In the genomic region with DNA sequence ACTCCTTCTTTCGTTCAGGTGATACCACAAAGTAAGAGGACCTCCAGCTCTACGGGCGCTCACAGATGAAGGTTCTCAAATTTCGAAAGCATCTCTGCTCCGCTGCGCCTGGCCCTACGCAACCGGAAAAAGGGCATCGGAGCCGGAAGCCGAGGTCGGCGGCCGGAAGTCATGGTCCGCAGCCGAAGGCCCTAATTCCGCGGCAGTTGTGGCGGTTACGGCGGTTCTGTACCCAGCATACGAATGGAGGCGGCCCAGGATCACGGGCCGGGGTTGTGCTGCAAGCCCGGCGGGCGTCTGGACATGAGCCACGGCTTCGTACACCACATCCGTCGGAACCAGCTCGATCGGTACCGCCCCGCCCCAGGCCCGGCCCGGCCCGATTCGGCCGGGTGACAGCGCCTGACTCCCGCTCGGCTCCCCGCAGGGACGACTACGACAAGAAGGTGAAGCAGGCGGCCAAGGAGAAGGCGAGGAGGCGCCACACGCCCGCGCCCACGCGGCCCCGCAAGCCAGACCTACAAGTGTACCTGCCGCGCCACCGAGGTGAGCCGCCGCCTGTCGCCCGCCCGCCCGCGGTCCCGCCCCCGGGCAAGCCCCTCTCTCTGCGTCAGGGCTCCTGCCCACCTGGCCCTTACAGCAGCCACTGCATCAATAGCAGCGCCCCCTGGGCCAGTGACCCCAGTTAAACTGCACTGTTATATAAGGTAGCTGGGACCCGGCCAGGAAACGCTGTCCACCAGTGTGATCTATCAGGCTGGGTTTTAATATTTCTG, we compare ENCODE assay signal across 8 mouse cellular contexts. TPM values are rescaled to one million over a fixed set of nuclear protein-coding genes. Genes with fewer than 3 reads are reported as not detected.
DNase-seq lines count a peak whose midpoint lies in the region; ATAC-seq and TF ChIP-seq lines count a peak whose summit lies in the region.

A gene (plus strand): TSS at position 152 of the 776 bp plus-strand sequence.

- H3K4me3 ChIP-seq in hindbrain, postnatal 0 days (ENCODE audit: low read length) = peak within 1 kb of the TSS; percentile 68

- peak; percentile 65 for ATAC-seq in common myeloid progenitor, adult 5-6 weeks (replicated peaks; ENCODE audit: low read depth, poor library complexity, severe bottlenecking)
- ATAC-seq in hindbrain, postnatal 0 days = peak; percentile 65
- ATAC-seq in megakaryocyte-erythroid progenitor cell, adult 5-6 weeks (replicated peaks; ENCODE audit: low FRiP score, low TSS enrichment, poor library complexity, severe bottlenecking) = peak; percentile 51

- peak within 1 kb of the TSS; percentile 66 for H3K4me2 ChIP-seq in hindbrain, postnatal 0 days (ENCODE audit: low read depth, low read length)

- H3K4me1 ChIP-seq in hindbrain, postnatal 0 days (ENCODE audit: insufficient read depth, low read length) = peaks cover 16% of the 10 kb centered on the region

- TF ChIP-seq CTCF in hindbrain, postnatal 0 days (IDR thresholded peaks at IDR 0.05; ENCODE audit: low read depth) = peak; percentile 38; the same call in 1 of the 2 replicates

- H3K27me3 ChIP-seq in hindbrain, postnatal 0 days (ENCODE audit: insufficient read depth, low read length) = no peaks in the 10 kb centered on the region

- peak within 1 kb of the TSS; percentile 89 for H3K27ac ChIP-seq in hindbrain, postnatal 0 days

- 1% methylated on average over 69 of the region's 72 CpGs for WGBS in hindbrain, postnatal 0 days

- H3K9ac ChIP-seq in hindbrain, postnatal 0 days (replicated peaks; ENCODE audit: low read length) = peak within 1 kb of the TSS; percentile 85

- intact Hi-C loops in left cerebral cortex, postnatal 25 days (cut with DNase I) = no loop called here

- no peaks in the 10 kb centered on the region for H3K9me3 ChIP-seq in hindbrain, postnatal 0 days (ENCODE audit: low read length)

- DNase-seq in adipocyte (ENCODE audit: low spot score) = peak; percentile 84
- DNase-seq in gastrocnemius, postnatal 10 days = peak; percentile 76
- DNase-seq in hindbrain, postnatal 0 days (ENCODE audit: low spot score) = peak; percentile 85
- peak; percentile 80 to 83 for DNase-seq in left cerebral cortex, postnatal 25 days (ENCODE audit: low spot score in 2 of 2)
- DNase-seq in skeletal muscle tissue, adult 2 months (ENCODE audit: low read depth, low spot score) = peak; percentile 86
- DNase-seq in yolk sac, embryonic 10.5 days (ENCODE audit: low spot score) = peak; percentile 81

- H3K36me3 ChIP-seq in hindbrain, postnatal 0 days (ENCODE audit: insufficient read depth, low read length) = peaks cover 22% of the 10 kb centered on the region; the same call in 1 of the 2 replicates

RNA-seq across cellular contexts. Expression of the gene that starts here (rescaled TPM):
- total RNA-seq in common myeloid progenitor, adult 5-6 weeks (2017) = 25.2 and 25.8 TPM in 2 replicates
- total RNA-seq in gastrocnemius, postnatal 10 days (2021) = 10 to 100 TPM; 12.5 to 15.6 TPM
- total RNA-seq in hindbrain, postnatal 0 days (2014; rRNA removed) = 8.7 and 12.3 TPM in 2 replicates
- polyA plus RNA-seq in hindbrain, postnatal 0 days (2015; fragmentation: Nextera tagmentation; extraction: Ambion mirVana) = 15.2 and 15.9 TPM in 2 replicates
- 10 to 100 TPM; 15.1 to 16.9 TPM for total RNA-seq in left cerebral cortex, postnatal 25 days (2021)
- 28.5 and 31.0 TPM in 2 replicates for total RNA-seq in megakaryocyte-erythroid progenitor cell, adult 5-6 weeks (2014; fragmentation: Nextera tagmentation)
- 15.2 and 16.6 TPM in 2 replicates for total RNA-seq in megakaryocyte-erythroid progenitor cell, adult 5-6 weeks (2017)

Comparison
In these comparisons a context has a peak if more than half of its experiments do, and no peak if none do; other contexts are left out.
1. Peak in every context shown above with its lines: DNase-seq, ATAC-seq, H3K4me3 ChIP-seq and H3K27ac ChIP-seq.